Mouse (Mus musculus) bone marrow macrophage, adult 2 months (primary cell): ENCODE measurements around the gene Slc39a11.

Experiments used
- CTCF ChIP-seq: IDR thresholded peaks from 2 replicates; pipeline ENCODE4 v1.5.1; 2012; ENCODE audit warnings: low read depth, mild to moderate bottlenecking, low read length, moderate library complexity
- POLR2A ChIP-seq: IDR thresholded peaks from 2 replicates; pipeline ENCODE4 v1.6.1; 2012; ENCODE audit warnings: mild to moderate bottlenecking, low read depth, low read length, borderline replicate concordance

- no peak for TF ChIP-seq POLR2A
- no peak for TF ChIP-seq CTCF
Measured at GRCm38 (mm10) chr11:113539079-113539478, 110.8 kb downstream of the Slc39a11 start.
